Mouse (Mus musculus) testis, adult 2 months (tissue): Measurements from ENCODE around the gene Nle1. TPM values are rescaled to one million over a fixed set of nuclear protein-coding genes. Genes with fewer than 3 reads are reported as not detected.

Source experiments
- H3K27ac ChIP-seq: fragments of 200-500 bp; 2 replicates; pipeline ENCODE4 v1.5.1; 2012; ENCODE audit warnings: low read depth, low read length; ENCODE audit not compliant: control insufficient read depth, insufficient read depth
- H3K27me3 ChIP-seq: fragments of 200-500 bp; 2 replicates; pipeline ENCODE4 v1.6.1; 2012; ENCODE audit warnings: mild to moderate bottlenecking, low read length, moderate library complexity; ENCODE audit not compliant: control insufficient read depth, insufficient read depth
- H3K36me3 ChIP-seq: fragments of 200-500 bp; 2 replicates; pipeline ENCODE4 v1.6.1; 2012; ENCODE audit warnings: mild to moderate bottlenecking, low read length; ENCODE audit not compliant: control insufficient read depth, insufficient read depth
- H3K4me1 ChIP-seq: fragments of 200-500 bp; 2 replicates; pipeline ENCODE4 v1.6.1; 2012; ENCODE audit warnings: low read length; ENCODE audit not compliant: control insufficient read depth, insufficient read depth
- H3K4me3 ChIP-seq: fragments of 200-500 bp; 2 replicates; pipeline ENCODE4 v1.5.1; 2012; ENCODE audit warnings: low read depth, mild to moderate bottlenecking, low read length, moderate library complexity, mixed read lengths; ENCODE audit not compliant: control insufficient read depth
- CTCF ChIP-seq: fragments of 200-500 bp; IDR thresholded peaks from 2 replicates; pipeline ENCODE4 v1.5.1; 2012; ENCODE audit warnings: low read depth, mild to moderate bottlenecking, inconsistent platforms, low read length, moderate library complexity; ENCODE audit not compliant: control insufficient read depth, insufficient read depth, insufficient replicate concordance
- POLR2A ChIP-seq: fragments of 200-500 bp; IDR thresholded peaks from 2 replicates; pipeline ENCODE4 v1.6.1; 2012; ENCODE audit warnings: low read depth, mild to moderate bottlenecking, inconsistent platforms, low read length, moderate library complexity; ENCODE audit not compliant: control insufficient read depth
- polyA plus RNA-seq: library from polyadenylated mRNA; depleted of rRNA; stranded (reverse); fragments of >200 nt; gene quantifications from 2 replicates; pipeline ENCODE4 v1.2.3, GENCODE M21; 2012; rRNA removed

Nle1 gene
- 9.6 and 9.7 TPM in 2 replicates for polyA plus RNA-seq

- no peaks in the 10 kb centered on the region; the same call in 1 of the 2 replicates for H3K36me3 ChIP-seq
- H3K4me3 ChIP-seq, result peak within 1 kb of the TSS; percentile 86
- 0 out of 2 replicates have a peak within 1 kb of the TSS, but pooled peaks have one; percentile 18 for H3K27ac ChIP-seq
- TF ChIP-seq CTCF (peak; percentile 93), POLR2A (peak; percentile 73)
- no peaks in the 10 kb centered on the region for H3K27me3 ChIP-seq
- peaks cover 9% of the 10 kb centered on the region for H3K4me1 ChIP-seq
Observed at GRCm38 (mm10) chr11:82907651-82908607, at the start of gene Nle1. Nle1 (minus strand) TSS chr11:82908411.

- H3K27me3 ChIP-seq, result peaks cover 3% of the 10 kb centered on the region; the same call in 1 of the 2 replicates
Observed at GRCm38 (mm10) chr11:82956925-82957324, 48.7 kb upstream of the Nle1 start.

DNA sequence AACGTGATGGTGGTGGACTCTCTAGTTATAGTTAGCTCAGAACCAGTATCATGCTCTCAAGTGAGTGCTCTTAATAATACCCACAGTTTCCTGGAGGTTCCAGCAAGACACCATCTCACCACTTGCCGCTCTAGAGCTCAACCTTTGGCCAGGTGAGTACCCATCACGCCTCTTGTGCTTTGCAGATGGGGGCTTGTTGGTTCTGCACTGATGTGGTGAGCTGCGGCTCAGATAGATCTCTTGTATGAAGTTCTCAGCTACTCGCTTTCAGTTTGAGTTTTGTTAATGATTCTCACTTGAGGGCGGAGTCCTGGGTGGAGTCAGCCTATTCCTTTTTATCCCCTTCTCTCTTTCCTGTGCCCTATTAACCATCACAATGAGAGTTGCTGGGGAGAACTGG is 46.4 kb upstream of the Nle1 start:
- no peak for TF ChIP-seq CTCF
- no peak for TF ChIP-seq POLR2A
- no peaks in the 10 kb centered on the region for H3K36me3 ChIP-seq
- no peak overlapping the region for H3K4me3 ChIP-seq
- H3K27ac ChIP-seq, result no peak overlapping the region
- H3K4me1 ChIP-seq, result peaks cover 10% of the 10 kb centered on the region
- peaks cover 3% of the 10 kb centered on the region; the same call in 1 of the 2 replicates for H3K27me3 ChIP-seq

More at GRCm38 (mm10) chr11:82956925-82957324, 48.7 kb upstream of the Nle1 start:
- no peak overlapping the region for H3K27ac ChIP-seq
- no peak overlapping the region for H3K4me3 ChIP-seq
- H3K4me1 ChIP-seq, result peaks cover 6% of the 10 kb centered on the region
- H3K36me3 ChIP-seq, result no peaks in the 10 kb centered on the region
- TF ChIP-seq CTCF (no peak), POLR2A (no peak)

GRCm38 (mm10) chr11:82952612-82953542 is 44.7 kb upstream of the Nle1 start:
- peaks cover 3% of the 10 kb centered on the region; the same call in 1 of the 2 replicates for H3K27me3 ChIP-seq
- peak overlapping the region; percentile 71 for H3K4me3 ChIP-seq
- peak overlapping the region; percentile 33; the same call in 1 of the 2 replicates for H3K27ac ChIP-seq
- H3K4me1 ChIP-seq, result peaks cover 10% of the 10 kb centered on the region
- TF ChIP-seq POLR2A, result no peak
- TF ChIP-seq CTCF, result no peak
- no peaks in the 10 kb centered on the region for H3K36me3 ChIP-seq

- TF ChIP-seq CTCF, result no peak
- TF ChIP-seq POLR2A, result no peak
- Histone ChIP-seq H3K27me3 (peaks cover 3% of the 10 kb centered on the region; the same call in 1 of the 2 replicates), H3K4me1 (peaks cover 10% of the 10 kb centered on the region), H3K36me3 (no peaks in the 10 kb centered on the region), H3K4me3 (peak overlapping the region; percentile 71), H3K27ac (peak overlapping the region; percentile 33)
Observed at GRCm38 (mm10) chr11:82951865-82952611, 43.8 kb upstream of the Nle1 start.

DNA sequence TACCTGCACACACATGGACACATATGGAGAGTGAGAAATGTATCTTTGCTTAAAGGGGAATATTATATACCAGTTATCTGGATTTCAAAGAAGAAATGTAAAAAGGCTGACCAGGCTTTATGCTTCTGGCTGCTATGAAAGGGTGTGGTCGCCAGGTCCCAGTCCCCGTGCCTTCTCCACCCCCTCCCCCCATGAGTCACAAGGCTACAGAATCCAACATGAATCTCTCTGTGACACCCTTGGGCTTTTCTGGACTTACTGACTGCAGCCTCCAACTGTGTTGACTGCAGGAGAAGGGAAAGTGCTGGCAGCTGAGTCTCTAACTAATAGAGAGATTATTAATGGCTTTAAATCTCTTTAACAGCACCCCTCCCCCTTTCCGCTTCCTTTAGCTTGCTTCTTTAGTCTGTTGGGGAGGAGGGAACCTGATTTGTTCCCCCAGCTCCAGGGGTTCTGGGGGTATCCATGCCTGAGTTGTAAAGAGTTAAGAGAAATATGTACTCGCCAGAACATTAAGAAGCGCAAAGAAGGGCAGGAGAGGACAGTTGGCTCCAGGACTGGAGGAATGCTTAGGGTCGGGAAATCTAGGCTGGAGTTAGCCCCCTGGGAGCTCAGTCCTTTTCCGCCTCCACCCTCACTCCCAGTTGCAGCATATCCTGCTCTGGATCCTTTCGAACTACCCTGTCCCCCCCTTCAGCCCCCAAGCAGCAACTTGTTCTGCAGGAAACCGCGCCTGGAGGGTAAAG is 42.7 kb upstream of the Nle1 start, which contains the start of gene Slfn5:
TSS of gene Slfn5 (plus strand) at position 614 of the 746 bp plus-strand sequence.
- H3K27me3 ChIP-seq, result peaks cover 3% of the 10 kb centered on the region; the same call in 1 of the 2 replicates
- H3K27ac ChIP-seq, result peak within 1 kb of the TSS; percentile 33; the same call in 1 of the 2 replicates
- TF ChIP-seq POLR2A, result no peak
- TF ChIP-seq CTCF, result no peak
- H3K36me3 ChIP-seq, result no peaks in the 10 kb centered on the region
- peaks cover 10% of the 10 kb centered on the region for H3K4me1 ChIP-seq
- peak within 1 kb of the TSS; percentile 71 for H3K4me3 ChIP-seq
